Mouse (Mus musculus) kidney, adult 9 months (tissue): ENCODE data around the gene Spag5.

Experiments
- DNase-seq: peaks from one replicate; pipeline ENCODE4 v3.0.0; 2022

Spag5 gene

DNA sequence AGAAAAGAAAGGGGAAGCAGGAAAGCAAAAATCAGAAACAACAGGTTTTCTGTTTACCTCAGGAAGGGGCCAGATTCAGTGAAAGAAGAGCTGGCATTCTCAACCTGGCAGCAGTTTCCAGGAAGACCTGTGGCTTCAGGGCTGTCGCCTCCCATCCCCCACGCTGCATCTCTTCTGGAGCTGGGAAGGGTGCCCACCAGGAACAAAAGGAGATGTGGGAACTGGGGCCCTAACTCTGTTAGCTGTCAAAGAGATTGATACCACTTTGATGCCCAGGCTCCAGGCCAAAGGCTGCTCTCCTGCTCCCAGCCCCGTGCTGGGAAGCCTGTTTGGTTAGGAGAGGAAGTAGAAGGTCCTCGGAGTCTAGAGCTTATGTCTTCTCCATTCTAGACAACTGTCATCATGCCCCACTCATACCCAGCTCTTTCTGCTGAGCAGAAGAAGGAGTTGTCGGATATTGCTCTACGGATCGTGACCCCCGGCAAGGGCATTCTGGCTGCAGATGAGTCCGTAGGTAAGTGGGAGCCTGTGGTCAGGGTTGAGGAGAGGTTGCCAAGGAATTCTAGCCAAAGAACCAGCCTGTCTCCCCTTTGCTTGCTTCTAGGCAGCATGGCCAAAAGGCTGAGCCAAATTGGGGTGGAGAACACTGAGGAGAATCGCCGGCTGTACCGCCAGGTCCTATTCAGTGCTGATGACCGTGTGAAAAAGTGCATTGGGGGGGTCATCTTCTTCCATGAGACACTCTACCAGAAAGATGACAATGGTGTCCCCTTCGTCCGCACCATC, 22.9 kb downstream of the Spag5 start:
- DNase-seq, result no peak

DNA sequence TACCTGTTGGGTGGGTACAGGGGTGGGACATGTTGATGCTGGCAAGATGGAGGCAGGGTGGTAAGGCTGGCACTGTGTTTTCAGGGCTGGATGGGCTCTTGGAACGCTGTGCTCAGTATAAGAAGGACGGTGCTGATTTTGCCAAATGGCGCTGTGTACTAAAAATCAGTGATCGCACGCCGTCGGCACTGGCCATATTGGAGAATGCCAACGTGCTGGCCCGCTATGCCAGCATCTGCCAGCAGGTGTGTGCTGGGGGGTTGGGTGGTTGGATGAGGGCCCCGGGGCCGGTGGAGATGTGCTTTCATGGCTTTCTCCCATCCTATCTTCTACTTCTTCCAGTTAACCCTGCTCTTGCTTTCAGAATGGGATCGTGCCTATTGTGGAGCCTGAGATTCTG, 23.6 kb downstream of the Spag5 start:
- DNase-seq, result no peak

DNA sequence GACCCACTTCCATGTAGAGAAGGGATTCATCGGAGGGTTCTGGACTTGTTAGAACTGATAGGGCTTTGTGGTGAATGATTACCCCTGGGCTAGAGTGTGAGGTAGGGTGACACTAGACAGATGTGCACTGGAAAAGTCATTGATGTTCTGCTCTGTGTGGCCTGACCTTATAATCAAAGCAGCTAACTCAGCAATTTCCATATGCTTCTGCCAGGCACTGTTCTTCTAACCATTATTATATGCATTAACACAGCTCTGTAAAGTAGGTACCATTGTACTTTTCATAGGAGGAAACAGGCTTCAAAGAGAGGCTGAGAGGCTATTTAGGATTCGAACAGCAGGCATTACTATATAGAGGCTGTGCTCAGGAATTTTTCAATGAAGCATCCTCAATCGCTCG, 25.9 kb downstream of the Spag5 start:
- DNase-seq, result no peak

DNA sequence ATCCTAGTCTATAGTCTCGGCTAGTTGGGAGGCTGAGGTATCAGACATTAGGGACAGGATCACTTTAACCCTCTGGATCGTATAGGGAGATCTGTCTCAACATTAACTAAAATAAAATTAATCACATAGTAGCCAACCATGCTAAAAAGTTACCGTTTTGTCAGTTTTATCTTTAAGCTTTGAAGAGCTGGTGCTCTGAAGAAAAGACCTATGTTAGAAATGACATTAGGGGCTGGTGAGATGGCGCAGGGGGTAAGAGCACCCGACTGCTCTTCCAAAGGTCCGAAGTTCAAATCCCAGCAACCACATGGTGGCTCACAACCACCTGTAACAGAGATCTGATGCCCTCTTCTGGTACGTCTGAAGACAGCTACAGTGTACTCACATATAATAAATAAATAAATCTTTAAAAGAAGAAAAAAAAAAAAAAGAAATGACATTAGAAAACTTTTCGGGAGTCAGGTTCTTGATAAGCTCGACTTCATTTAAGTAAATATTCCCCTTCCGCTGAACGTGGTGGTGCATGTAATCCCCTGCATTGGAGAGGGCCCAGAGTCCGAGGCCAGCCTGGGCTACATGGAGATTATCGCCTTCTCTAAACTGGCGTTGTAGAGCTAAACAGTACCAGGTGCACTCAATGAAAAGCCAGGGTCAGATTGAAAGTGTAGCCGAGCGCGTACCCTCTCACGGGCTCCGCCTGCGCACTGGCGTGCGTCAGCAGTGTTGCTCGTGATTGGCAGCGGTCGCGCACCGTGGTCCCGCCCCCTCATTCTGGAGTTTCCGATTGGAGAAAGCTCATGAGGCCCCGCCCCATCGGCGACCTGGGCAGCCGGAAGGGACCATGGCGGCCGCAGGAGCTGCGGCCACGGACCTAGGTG, 26.5 kb downstream of the Spag5 start, which contains the start of gene Pigs:
Gene Pigs (plus strand): TSS at position 782 of the 878 bp plus-strand sequence.
- DNase-seq, result peak; percentile 98

DNA sequence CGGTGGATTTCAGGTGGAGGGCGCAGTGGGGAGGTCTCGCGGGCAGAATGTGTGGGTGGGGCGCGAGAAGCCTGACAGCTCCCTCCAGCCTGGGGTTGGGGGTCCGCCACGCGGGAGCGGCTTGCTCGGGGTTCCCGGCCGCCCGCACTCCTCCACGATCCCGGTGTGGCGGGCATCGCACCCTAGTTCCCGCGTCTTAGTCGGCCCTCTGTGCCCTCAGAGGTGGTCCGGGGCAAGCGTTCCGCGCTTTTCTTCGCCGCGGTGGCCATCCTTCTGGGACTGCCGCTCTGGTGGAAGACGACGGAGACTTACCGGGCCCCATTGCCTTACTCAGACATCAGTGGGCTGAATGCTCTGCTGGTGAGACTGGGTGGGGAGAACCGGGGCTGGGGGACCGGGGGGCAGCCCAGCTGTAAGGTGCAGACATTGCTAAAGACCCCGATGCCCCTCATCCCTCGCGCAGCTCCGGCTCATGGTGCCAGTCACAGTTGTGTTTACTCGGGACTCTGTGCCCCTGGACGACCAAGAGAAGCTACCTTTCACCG, 27.3 kb downstream of the Spag5 start:
- no peak for DNase-seq

DNA sequence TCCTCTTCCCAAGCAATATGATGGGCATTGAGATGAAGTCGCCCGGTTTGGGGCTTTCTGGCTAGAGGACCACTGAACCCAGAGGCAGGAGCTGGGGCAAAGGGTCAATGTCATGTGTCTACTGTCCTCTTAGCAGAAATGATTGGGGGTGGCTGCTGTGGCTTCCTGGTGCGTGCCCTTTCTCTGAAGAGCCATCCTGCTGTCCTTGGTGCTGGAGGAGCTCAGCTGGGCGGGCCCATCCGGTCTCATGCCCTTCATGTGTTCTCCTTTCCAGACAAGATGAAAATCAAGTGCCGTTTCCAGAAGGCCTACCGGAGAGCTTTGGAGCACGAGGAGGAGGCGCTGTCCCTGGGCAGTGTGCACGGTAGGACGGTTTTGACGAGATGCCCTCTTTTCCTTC, 31.3 kb downstream of the Spag5 start:
- no peak for DNase-seq

DNA sequence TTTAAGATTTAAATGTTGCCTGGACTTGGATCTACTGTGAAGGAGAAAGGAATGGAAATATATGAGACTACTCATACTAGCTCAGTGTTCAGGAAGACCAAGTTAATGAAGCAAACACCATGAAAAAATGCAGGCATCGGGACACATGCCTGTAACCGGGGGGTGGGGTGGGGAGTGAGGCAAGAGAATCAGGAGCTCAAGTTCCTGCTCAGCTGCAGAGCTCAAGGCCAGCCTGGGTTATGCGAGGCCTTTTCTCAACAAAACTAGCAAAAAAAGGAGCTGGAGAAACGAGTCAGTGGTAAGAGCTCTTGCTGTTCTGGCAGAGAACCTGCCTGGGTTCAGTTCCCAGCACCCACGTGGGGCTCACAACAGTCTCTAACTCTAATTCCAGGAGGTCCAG, 32.7 kb downstream of the Spag5 start:
- DNase-seq, result no peak

DNA sequence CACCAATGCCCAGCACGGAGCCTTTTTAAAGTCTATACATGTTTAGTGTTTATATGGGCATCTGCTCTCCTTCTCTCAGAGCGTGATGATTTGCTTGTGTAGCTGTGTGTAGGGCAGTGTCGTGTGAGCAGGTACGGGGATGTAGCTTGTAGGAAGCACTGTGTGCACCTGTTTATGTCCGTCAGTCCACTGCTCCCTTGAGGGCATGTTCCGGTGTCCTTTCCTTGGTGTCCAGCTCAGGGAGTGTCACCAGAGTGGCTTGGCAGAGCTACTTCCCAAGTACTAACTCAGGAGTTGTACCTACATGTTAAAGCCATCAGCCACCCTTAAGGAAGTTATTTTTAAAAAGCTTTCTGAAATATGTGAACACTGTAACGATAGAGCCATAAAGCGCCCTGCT, 35.7 kb downstream of the Spag5 start:
- no peak for DNase-seq

DNA sequence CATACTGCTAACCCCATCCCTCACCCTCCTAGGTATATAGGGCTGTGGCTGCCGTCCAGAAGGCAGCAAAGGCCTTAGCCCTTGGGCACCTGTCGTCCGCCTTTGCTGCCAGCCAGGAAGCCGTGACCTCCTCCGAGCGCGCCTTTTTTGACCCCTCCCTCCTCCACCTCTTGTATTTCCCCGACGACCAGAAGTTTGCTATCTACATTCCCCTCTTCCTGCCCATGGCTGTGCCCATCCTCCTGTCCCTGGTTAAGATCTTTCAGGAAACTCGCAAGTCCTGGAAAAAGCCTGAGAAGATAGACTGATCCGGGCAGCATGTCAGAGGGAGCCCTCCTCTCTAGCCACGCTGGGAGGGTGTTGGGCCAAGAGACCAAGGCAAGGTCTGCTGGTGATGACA, 40.4 kb downstream of the Spag5 start:
- DNase-seq, result no peak

DNA sequence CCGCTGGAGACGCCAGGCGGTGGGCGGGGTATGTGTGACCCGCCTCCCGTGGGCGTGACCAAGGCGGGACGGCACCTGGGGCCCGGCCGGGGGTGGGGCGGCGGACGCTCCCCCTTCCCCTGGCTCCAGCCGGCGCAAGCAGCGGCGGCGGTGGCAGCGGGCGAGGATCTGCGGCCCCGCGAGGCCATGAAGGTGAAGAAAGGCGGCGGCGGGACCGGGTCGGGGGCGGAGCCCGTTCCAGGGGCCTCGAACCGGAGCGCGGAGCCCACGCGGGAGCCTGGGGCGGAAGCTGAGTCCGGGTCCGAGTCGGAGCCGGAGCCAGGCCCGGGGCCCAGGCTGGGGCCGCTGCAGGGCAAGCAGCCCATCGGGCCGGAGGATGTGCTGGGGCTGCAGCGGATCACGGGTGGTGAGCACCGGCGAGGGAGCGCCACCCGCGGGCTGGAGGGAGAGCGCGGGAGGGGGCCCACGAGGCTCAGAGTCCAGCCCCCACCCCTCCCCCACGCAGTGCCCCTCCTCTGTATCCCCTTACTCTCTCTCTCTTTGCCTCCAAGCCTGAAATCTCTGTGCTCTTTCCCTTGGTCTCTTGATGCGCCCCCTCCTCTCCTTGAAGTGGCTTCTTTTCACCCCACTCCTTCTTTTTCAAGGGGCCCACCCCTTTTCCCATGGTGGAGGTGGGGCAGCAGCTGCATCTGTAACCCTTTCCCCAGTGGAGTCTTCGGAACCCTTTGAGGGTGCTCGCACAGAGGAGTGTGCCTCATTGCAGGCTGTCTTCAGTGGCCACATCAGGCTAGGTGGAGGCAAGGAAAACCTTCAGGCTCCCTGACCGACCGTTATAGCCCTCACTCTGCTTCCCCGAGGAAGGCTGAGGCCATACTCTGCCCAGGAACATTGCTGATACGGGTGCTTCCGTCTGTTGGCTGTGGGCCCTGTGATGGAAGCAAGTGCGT, 42.3 kb downstream of the Spag5 start, which contains the start of gene Unc119:
Gene Unc119 (plus strand): TSS at position 102 of the 947 bp plus-strand sequence.
- peak; percentile 77 for DNase-seq

DNA sequence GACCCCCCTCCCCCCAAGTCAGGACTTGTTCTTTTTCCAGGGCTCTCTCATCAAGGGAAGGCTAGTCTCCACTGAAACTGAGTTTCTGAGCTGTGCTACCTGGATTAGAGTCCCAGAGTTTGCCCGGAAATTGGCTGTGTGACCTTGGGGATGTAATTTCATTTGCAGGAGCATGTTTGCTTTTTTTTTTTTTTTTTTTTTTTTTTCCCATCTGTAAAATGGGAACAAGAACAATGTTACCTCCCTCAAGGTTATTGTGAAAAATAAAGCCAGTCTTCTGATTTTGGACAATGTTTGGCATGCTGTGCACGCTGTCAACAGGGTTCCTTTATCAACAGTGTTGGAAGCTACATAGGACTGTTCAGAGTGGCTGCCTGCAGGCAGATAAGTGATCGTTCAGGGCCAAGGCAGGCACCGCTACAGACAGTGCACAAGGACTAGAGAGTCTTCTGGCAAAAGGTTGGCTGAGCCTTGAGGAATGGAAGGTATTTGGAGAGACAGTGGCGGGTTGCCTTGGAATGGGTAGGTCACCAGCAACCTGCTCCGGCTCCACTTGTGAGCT, 43.1 kb downstream of the Spag5 start:
- no peak for DNase-seq

DNA sequence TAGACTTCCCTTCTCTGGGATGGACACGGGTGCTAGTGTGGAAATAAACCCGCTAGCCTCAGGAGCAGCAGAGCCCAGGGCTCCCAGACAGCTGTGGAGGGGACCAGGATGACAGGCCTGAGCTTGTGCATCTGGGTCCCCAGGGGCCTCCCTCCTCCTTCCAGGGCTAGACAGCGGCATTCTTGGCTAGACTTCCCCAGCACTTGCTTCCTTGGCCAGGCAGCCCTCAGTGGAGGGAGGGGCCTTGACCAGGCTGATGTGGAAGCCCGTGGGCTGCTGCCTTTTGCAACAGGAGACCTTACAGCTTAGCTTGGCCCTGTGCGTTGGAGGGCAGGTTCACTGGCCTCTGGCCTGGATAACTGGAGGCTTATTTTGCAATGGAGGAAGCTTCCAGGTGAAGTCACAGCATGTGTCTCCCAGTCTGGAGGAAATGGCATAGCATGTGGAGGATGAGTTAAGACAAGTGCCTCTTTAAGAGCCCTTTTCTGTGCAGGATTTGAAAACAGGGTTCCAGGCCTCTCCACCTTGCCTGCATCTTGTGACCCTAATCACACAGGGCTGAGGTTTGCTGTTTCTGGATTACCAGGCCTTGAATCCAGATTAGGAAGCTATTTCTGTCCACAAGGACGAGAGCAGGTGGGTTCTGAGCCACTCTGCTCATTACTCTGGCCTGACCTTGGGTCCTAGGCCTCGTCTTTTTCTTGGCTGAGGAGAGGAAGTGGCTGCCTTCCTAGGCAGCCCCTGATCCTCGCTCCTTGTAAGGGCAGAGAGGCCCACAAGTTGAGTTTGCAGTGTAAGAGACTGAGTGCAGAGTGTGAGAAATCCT, 43.8 kb downstream of the Spag5 start:
- DNase-seq, result peak; percentile 44

DNA sequence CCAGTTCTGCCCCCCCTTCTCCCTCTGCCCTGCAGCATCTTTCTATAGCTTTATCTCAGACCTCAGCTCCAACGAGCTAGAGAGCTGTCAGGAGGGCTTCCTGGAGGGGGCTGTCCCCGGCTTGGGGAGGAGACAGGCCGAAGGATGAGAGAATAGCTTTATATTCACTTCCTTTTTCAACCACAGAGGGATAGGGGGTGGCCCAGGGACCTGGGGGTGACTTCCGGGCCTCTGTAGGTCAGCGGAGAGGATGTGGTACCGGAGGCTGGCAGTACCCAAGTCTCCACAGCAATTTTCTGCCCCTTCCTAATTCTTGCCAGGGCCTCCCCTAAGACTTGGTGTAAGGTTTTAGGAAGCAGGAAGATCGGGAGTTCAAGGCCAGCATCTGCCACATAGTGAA, 44.5 kb downstream of the Spag5 start:
- DNase-seq, result no peak

DNA sequence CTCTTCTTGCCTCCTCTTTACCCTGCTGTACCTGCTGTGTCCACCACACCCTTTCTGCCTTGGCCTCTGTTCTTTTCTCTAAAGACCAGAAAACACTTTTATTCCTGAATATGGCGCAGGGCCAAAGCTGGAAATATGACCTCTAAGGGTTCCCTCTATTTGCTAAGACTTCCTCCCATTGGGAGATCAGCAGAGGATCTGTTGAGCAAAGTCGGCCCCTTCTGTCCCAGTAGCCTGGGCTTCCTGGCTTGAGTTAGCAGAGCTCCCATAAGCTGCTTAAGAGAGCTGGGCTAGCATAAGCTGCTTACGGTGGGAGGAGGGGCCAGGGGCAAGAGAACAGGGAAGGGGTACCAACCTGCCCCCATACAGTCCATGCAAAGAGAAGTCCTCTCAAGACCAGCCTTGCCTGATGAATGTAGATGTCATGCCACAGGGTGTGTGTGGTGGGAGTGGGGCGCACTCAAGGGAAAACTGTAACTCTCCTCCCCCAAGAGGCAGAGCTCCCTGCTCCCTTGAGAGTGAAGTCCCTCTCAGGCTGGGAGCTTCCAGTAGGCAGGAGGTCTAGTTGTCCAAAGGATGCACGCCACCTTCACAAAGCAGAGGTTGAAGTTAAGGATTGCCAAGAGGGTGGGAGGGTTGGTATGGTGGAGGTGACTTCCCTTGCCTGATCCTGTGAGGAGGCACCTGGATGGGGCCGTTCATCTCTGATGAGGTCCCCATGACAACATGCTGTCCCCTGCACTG, 45.2 kb downstream of the Spag5 start:
- DNase-seq, result no peak

DNA sequence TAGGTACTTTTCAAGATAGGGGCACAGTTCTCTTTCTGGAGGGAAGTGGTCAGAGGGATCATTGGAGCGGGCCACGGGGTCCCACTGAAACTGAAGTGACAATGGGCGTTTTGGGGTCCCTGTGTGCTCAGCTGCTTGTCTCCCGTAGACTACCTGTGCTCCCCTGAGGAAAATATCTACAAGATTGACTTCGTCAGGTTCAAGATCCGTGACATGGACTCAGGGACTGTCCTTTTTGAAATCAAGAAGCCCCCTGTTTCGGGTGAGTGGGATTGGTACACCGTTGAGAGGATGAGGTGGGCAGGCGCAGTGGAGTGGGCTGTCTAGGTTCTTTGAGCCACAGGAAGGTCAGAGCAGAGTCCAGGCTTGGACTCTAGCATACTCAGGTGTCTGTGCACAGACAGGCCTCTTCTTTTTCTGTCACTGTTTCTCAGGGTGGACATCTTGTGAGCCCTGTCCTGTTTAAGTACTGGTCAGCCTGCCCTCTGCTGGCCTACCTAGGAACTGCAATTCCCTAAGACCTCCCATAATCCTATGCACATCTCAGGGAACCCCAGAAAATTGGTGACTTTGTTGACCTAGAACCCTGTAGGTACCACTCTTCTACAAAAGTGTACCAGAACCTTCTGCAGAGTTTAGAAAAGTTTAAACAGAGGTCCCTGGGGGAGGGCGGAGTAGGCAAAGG, 45.9 kb downstream of the Spag5 start:
- peak; percentile 80 for DNase-seq

DNA sequence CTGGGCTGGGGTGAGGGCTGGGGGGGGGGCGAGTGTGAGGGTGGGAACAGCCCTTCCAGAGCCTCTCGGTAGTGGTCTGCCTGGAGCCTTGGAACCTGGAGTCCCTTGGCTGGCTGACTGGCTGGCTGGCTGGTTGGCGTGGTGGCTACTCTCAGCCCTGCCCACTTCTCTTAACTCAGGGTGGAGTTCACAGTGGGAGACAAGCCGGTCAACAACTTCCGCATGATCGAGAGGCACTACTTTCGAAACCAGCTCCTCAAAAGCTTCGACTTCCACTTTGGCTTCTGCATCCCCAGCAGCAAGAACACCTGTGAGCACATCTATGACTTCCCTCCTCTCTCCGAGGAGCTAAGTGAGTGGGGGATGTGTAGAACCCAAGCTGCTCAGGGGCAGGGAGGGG, 46.6 kb downstream of the Spag5 start:
- no peak for DNase-seq

DNA sequence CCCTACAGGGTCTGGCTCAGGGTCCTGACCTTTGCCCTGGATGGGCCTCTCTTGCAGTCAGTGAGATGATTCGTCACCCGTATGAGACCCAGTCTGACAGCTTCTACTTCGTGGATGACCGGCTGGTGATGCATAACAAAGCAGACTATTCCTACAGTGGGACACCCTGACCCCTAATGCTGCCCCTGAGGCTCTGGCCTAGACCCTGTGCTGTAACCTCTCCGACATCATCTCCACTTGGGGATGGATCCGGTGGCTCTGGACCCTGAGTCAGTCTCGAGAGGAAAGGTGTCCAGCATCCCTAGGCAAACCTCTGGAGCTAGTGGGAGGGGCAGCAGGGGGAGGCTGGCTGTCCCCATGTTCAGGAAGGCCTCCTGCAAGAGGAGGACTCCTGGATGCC, 47.1 kb downstream of the Spag5 start:
- DNase-seq, result no peak

DNA sequence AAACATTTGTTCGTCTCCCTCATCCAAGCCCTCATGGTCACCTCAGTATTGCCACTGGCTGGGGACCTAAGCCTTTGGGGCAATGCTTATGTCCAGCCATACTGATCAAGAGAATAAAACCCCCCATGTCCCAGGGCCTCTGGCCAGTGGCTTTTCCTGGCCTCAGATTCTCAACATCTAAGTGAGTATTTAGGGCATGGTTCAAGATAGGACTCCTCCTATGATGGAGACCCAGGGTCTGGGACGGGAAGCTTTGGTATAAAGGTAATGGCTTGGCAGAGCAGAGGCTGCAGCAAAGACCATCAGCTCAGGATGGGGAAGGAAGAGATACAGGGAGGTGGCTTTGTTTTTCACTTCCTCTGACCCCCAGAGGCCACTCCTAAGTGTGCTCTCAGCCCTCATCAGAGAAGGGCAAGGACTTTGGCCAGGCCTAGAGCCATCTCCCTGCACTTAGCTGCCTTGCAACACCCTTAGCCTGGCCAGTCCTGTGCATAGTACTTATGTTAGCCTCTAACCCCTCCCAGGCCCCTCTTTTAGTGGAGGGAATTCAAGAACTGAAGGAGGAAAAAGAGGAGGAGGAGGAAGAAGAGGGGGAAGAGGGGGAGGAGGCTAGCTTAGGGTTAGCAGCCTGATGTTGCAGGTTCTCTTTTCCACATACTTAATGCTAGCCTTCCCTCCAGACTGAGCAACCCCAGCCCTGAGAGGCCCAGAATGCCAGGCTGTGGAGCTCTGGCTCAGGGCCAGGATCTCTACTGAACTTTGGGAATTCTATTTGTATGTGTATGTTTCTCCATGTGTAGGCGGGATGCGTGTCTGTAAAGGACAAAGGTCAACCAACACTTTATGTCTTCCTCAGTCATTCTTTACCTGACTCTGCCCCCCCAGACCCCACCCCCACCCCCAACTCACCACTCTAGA, 48.4 kb downstream of the Spag5 start:
- DNase-seq, result no peak

DNA sequence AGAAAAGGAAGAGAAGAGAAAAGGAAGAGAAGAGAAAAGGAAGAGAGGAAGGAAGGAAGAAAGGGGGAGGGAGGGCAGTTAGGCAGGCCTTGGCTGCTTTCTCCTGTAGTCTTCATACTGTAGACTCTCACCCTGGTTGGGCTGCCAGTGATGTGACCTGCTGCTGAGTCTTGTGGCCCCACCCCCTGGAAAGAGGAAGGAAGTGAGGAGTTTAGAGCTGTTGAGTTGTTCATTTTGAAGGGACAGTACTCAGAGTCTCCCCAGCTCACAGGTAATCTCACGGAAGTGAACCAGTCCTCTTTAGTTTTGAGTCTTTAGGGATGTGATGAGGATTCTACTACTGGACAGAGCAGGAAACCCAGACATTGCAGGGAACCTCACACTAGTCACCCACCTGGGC, 51.8 kb downstream of the Spag5 start:
- no peak for DNase-seq
